Mouse (Mus musculus) stomach, postnatal 0 days (tissue): ENCODE measurements around the gene Gstp3.

Experiments used
- CTCF ChIP-seq: IDR thresholded peaks from 2 replicates; pipeline ENCODE4 v1.5.1; 2016; ENCODE audit warnings: antibody characterized with exemption, low read depth, mild to moderate bottlenecking, moderate library complexity
- EP300 ChIP-seq: optimal IDR thresholded peaks from 2 replicates; pipeline ENCODE3; 2016; ENCODE audit warnings: antibody characterized with exemption

DNA sequence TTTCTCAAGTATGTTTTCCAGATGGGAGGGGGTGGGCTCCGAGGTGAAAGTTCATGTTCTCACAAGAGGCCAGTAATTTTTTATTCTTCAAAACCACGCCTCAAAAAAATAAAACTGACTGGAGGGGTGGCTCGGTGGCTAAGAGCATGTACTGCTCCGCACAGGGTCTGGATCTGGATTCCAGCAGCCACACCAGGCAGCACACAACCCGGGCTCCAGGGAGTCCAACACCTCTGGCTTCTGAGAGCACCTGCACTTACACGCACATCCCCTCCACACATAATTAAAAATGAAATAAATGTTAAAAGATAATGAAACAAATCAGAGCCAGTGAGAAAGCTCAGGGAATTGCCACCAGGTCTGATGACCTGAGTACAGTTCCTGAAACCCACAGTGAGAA is 6.9 kb upstream of the Gstp3 start:
- TF ChIP-seq CTCF (no peak), EP300 (no peak)
